Mouse (Mus musculus) hindbrain, embryonic 14.5 days (tissue): ENCODE data around the gene Zar1l. TPM values are rescaled to one million over a fixed set of nuclear protein-coding genes. Genes with fewer than 3 reads are reported as not detected.

Source experiments
- ATAC-seq: fragments of 200-750 bp; cut with Nextera tagmentation; 2 replicates; pipeline ENCODE4 v1.8.0; 2017; ENCODE audit warnings: moderate number of reproducible peaks, mild to moderate bottlenecking, moderate TSS enrichment, moderate library complexity; ENCODE audit not compliant: low FRiP score
- DNase-seq: peaks from one replicate; pipeline ENCODE4 v3.0.0-alpha.2; 2015; ENCODE audit warnings: low spot score
- H3K27ac ChIP-seq: fragments of 300-500 bp; sonication (generic); 2 replicates; pipeline ENCODE4 v1.5.1; 2014; ENCODE audit warnings: mild to moderate bottlenecking, moderate library complexity
- H3K27me3 ChIP-seq: fragments of 300-500 bp; sonication (generic); 2 replicates; pipeline ENCODE4 v1.6.1; 2014; ENCODE audit warnings: mild to moderate bottlenecking, low read length, mixed read lengths; ENCODE audit not compliant: control insufficient read depth, insufficient read depth
- H3K36me3 ChIP-seq: fragments of 300-500 bp; sonication (generic); replicated peaks from 2 replicates; pipeline ENCODE4 v1.6.1; 2014; ENCODE audit not compliant: control insufficient read depth, insufficient read depth
- H3K4me1 ChIP-seq: fragments of 300-500 bp; sonication (generic); replicated peaks from 2 replicates; pipeline ENCODE4 v1.6.1; 2014; ENCODE audit warnings: antibody characterized with exemption, low read length, mixed read lengths; ENCODE audit not compliant: control insufficient read depth, insufficient read depth
- H3K4me2 ChIP-seq: fragments of 300-500 bp; sonication (generic); replicated peaks from 2 replicates; pipeline ENCODE4 v1.6.1; 2014; ENCODE audit warnings: mild to moderate bottlenecking, moderate library complexity
- H3K4me3 ChIP-seq: fragments of 300-500 bp; sonication (generic); replicated peaks from 2 replicates; pipeline ENCODE4 v1.5.1; 2014; ENCODE audit warnings: mild to moderate bottlenecking, low read length
- H3K9ac ChIP-seq: fragments of 300-500 bp; sonication (generic); 2 replicates; pipeline ENCODE4 v1.6.1; 2014
- H3K9me3 ChIP-seq: fragments of 300-500 bp; sonication (generic); 2 replicates; pipeline ENCODE4 v1.6.1; 2016; ENCODE audit warnings: low read length; ENCODE audit not compliant: control insufficient read depth
- WGBS: fragments of 180-500 bp; shearing (Covaris S2); extraction: QIAGEN DNeasy Blood & Tissue Kit; methylation state at CpG from one replicate; pipeline ENCODE4 v1.1.7; 2014; 5-methylcytosine and 5-hydroxymethylcytosine counted together
- polyA plus RNA-seq: library from polyadenylated mRNA; unstranded; fragments of >200 nt; fragmentation: Nextera tagmentation; extraction: Ambion mirVana; gene quantifications from 2 replicates; pipeline ENCODE4 v1.2.1, GENCODE M21; 2014

Gene Zar1l
- polyA plus RNA-seq, 1 experiment from 2014 or later = not detected

GRCm38 (mm10) chr5:150459801-150460200 is 58.2 kb downstream of the Zar1l start:
- WGBS = 79% methylated on average over 4 of the region's 4 CpGs
- Histone ChIP-seq H3K9me3 (no peaks in the 10 kb centered on the region), H3K27me3 (no peaks in the 10 kb centered on the region), H3K9ac (no peak overlapping the region), H3K36me3 (peaks cover 73% of the 10 kb centered on the region), H3K4me3 (no peak overlapping the region), H3K27ac (no peak overlapping the region), H3K4me1 (no peaks in the 10 kb centered on the region), H3K4me2 (no peak overlapping the region)
- DNase-seq (no peak), ATAC-seq (no peak)

GRCm38 (mm10) chr5:150457904-150458739 is 59.8 kb downstream of the Zar1l start:
- Histone ChIP-seq H3K4me2 (no peak overlapping the region), H3K4me3 (no peak overlapping the region), H3K9me3 (no peaks in the 10 kb centered on the region), H3K36me3 (peaks cover 77% of the 10 kb centered on the region), H3K27ac (no peak overlapping the region), H3K9ac (no peak overlapping the region), H3K4me1 (no peaks in the 10 kb centered on the region), H3K27me3 (no peaks in the 10 kb centered on the region)
- ATAC-seq (peak; percentile 66), DNase-seq (no peak)
- 50% methylated on average over 17 of the region's 17 CpGs for WGBS

GRCm38 (mm10) chr5:150457165-150457903 is 60.6 kb downstream of the Zar1l start:
- Histone ChIP-seq H3K4me2 (no peak overlapping the region), H3K9ac (no peak overlapping the region), H3K4me3 (no peak overlapping the region), H3K27ac (no peak overlapping the region), H3K4me1 (no peaks in the 10 kb centered on the region), H3K9me3 (no peaks in the 10 kb centered on the region), H3K27me3 (no peaks in the 10 kb centered on the region), H3K36me3 (peaks cover 85% of the 10 kb centered on the region)
- ATAC-seq = no peak
- WGBS = 81% methylated on average over 17 of the region's 17 CpGs
- no peak for DNase-seq

Other genes with a start within 250 kb of the Zar1l start
- 10.4 and 10.9 TPM in 2 replicates for gene Brca2, start 4.5 kb upstream of the Zar1l start, polyA plus RNA-seq
- 16.6 and 17.5 TPM in 2 replicates for gene N4bp2l1, start 79.0 kb upstream of the Zar1l start, polyA plus RNA-seq
- 29.8 and 32.3 TPM in 2 replicates for gene N4bp2l2, start 148.0 kb upstream of the Zar1l start, polyA plus RNA-seq
- 45.8 and 49.4 TPM in 2 replicates for gene Pds5b, start 155.6 kb upstream of the Zar1l start, polyA plus RNA-seq